Mouse (Mus musculus): ENCODE results near the gene Pim2. TPM values are rescaled to one million over a fixed set of nuclear protein-coding genes. Genes with fewer than 3 reads are reported as not detected.

The Pim2 gene
- total and polyA plus RNA-seq, 2 experiments from 2014 or later: 2.4 to 15.9 TPM

GRCm38 (mm10) chrX:7865786-7866185 is 12.3 kb upstream of the Pim2 start:
- Histone ChIP-seq H3K4me3 (ENCODE audit: low read depth, low read length) (no peak overlapping the region), H3K27me3 (ENCODE audit: control insufficient read depth, insufficient read depth, low read length) (no peaks in the 10 kb centered on the region), H3K4me1 (ENCODE audit: control insufficient read depth, insufficient read depth) (no peaks in the 10 kb centered on the region), H3K27ac (ENCODE audit: low read depth) (no peak overlapping the region), H3K36me3 (replicated peaks; ENCODE audit: control insufficient read depth, insufficient read depth, low read length) (peaks cover 12% of the 10 kb centered on the region), H3K9ac (replicated peaks; ENCODE audit: low read depth, low read length) (no peak overlapping the region), H3K9me3 (replicated peaks; ENCODE audit: control insufficient read depth, low read length) (no peaks in the 10 kb centered on the region), H3K4me2 (ENCODE audit: low read depth, low read length) (no peak overlapping the region)
- no peak for DNase-seq (ENCODE audit: low spot score)
- no peak for ATAC-seq (ENCODE audit: insufficient read depth, low read depth)
- WGBS: 68% methylated on average over 2 of the region's 2 CpGs
- TF ChIP-seq EP300 (IDR thresholded peaks at IDR 0.05; ENCODE audit: low read depth): no peak
- no peak for TF ChIP-seq CTCF (IDR thresholded peaks at IDR 0.05; ENCODE audit: low read depth)

- H3K4me1 ChIP-seq (ENCODE audit: control insufficient read depth, insufficient read depth): no peaks in the 10 kb centered on the region
- no peak overlapping the region for H3K4me2 ChIP-seq (ENCODE audit: low read depth, low read length)
- no peak for DNase-seq (ENCODE audit: low spot score)
- no peak overlapping the region for H3K9ac ChIP-seq (replicated peaks; ENCODE audit: low read depth, low read length)
- peaks cover 20% of the 10 kb centered on the region for H3K36me3 ChIP-seq (replicated peaks; ENCODE audit: control insufficient read depth, insufficient read depth, low read length)
- 93% methylated on average over 1 of the region's 1 CpGs for WGBS
- no peak for TF ChIP-seq EP300 (IDR thresholded peaks at IDR 0.05; ENCODE audit: low read depth)
- no peak for TF ChIP-seq CTCF (IDR thresholded peaks at IDR 0.05; ENCODE audit: low read depth)
- no peaks in the 10 kb centered on the region for H3K9me3 ChIP-seq (replicated peaks; ENCODE audit: control insufficient read depth, low read length)
- H3K27ac ChIP-seq (ENCODE audit: low read depth): no peak overlapping the region
- ATAC-seq (ENCODE audit: insufficient read depth, low read depth): no peak
- no peak overlapping the region for H3K4me3 ChIP-seq (ENCODE audit: low read depth, low read length)
- H3K27me3 ChIP-seq (ENCODE audit: control insufficient read depth, insufficient read depth, low read length): no peaks in the 10 kb centered on the region
These were observed 10.9 kb upstream of the Pim2 start for GRCm38 (mm10) chrX:7867141-7867540.

GRCm38 (mm10) chrX:7868506-7868905 is 9.6 kb upstream of the Pim2 start:
- TF ChIP-seq CTCF (IDR thresholded peaks at IDR 0.05; ENCODE audit: low read depth) (no peak), EP300 (IDR thresholded peaks at IDR 0.05; ENCODE audit: low read depth) (no peak)
- 54% methylated on average over 2 of the region's 2 CpGs for WGBS
- H3K9ac ChIP-seq (replicated peaks; ENCODE audit: low read depth, low read length): no peak overlapping the region

GRCm38 (mm10) chrX:7869826-7870225 is 8.2 kb upstream of the Pim2 start:
- H3K9ac ChIP-seq (replicated peaks; ENCODE audit: low read depth, low read length): no peak overlapping the region
- TF ChIP-seq CTCF (IDR thresholded peaks at IDR 0.05; ENCODE audit: low read depth) (no peak), EP300 (IDR thresholded peaks at IDR 0.05; ENCODE audit: low read depth) (no peak)
- no peak overlapping the region for H3K27ac ChIP-seq (ENCODE audit: low read depth)
- H3K4me2 ChIP-seq (ENCODE audit: low read depth, low read length): no peak overlapping the region
- peaks cover 33% of the 10 kb centered on the region for H3K36me3 ChIP-seq (replicated peaks; ENCODE audit: control insufficient read depth, insufficient read depth, low read length)
- WGBS: 52% methylated on average over 3 of the region's 3 CpGs
- H3K9me3 ChIP-seq (replicated peaks; ENCODE audit: control insufficient read depth, low read length): no peaks in the 10 kb centered on the region
- H3K4me3 ChIP-seq (ENCODE audit: low read depth, low read length): no peak overlapping the region
- no peak for DNase-seq (ENCODE audit: low spot score)
- no peak for ATAC-seq (ENCODE audit: insufficient read depth, low read depth)
- H3K27me3 ChIP-seq (ENCODE audit: control insufficient read depth, insufficient read depth, low read length): no peaks in the 10 kb centered on the region
- H3K4me1 ChIP-seq (ENCODE audit: control insufficient read depth, insufficient read depth): no peaks in the 10 kb centered on the region

More at GRCm38 (mm10) chrX:7868506-7868905, 9.6 kb upstream of the Pim2 start:
- H3K27ac ChIP-seq (ENCODE audit: low read depth): no peak overlapping the region
- no peaks in the 10 kb centered on the region for H3K9me3 ChIP-seq (replicated peaks; ENCODE audit: control insufficient read depth, low read length)
- peaks cover 21% of the 10 kb centered on the region for H3K36me3 ChIP-seq (replicated peaks; ENCODE audit: control insufficient read depth, insufficient read depth, low read length)
- H3K27me3 ChIP-seq (ENCODE audit: control insufficient read depth, insufficient read depth, low read length): no peaks in the 10 kb centered on the region
- ATAC-seq (ENCODE audit: insufficient read depth, low read depth) (no peak), DNase-seq (ENCODE audit: low spot score) (no peak)
- no peak overlapping the region for H3K4me2 ChIP-seq (ENCODE audit: low read depth, low read length)
- no peaks in the 10 kb centered on the region for H3K4me1 ChIP-seq (ENCODE audit: control insufficient read depth, insufficient read depth)
- no peak overlapping the region for H3K4me3 ChIP-seq (ENCODE audit: low read depth, low read length)

GRCm38 (mm10) chrX:7878495-7878894 is 433 bp downstream of the Pim2 start:
- 14% methylated on average over 21 of the region's 21 CpGs for WGBS
- Histone ChIP-seq H3K27ac (ENCODE audit: low read depth) (no peak overlapping the region), H3K9me3 (replicated peaks; ENCODE audit: control insufficient read depth, low read length) (no peaks in the 10 kb centered on the region), H3K27me3 (ENCODE audit: control insufficient read depth, insufficient read depth, low read length) (no peaks in the 10 kb centered on the region), H3K4me3 (ENCODE audit: low read depth, low read length) (peak overlapping the region; percentile 50), H3K9ac (replicated peaks; ENCODE audit: low read depth, low read length) (peak overlapping the region; percentile 33), H3K4me2 (ENCODE audit: low read depth, low read length) (peak overlapping the region; percentile 85), H3K36me3 (replicated peaks; ENCODE audit: control insufficient read depth, insufficient read depth, low read length) (peaks cover 11% of the 10 kb centered on the region; the same call in 1 of the 2 replicates), H3K4me1 (ENCODE audit: control insufficient read depth, insufficient read depth) (0 out of 2 replicates have a peak, but pooled peaks cover 5% of the 10 kb centered on the region)
- ATAC-seq (ENCODE audit: insufficient read depth, low read depth) (peak; percentile 6; the same call in 1 of the 2 replicates), DNase-seq (ENCODE audit: low spot score) (no peak)
- TF ChIP-seq EP300 (IDR thresholded peaks at IDR 0.05; ENCODE audit: low read depth): no peak
- no peak for TF ChIP-seq CTCF (IDR thresholded peaks at IDR 0.05; ENCODE audit: low read depth)

- Histone ChIP-seq H3K4me1 (ENCODE audit: control insufficient read depth, insufficient read depth) (0 out of 2 replicates have a peak, but pooled peaks cover 5% of the 10 kb centered on the region), H3K27me3 (ENCODE audit: control insufficient read depth, insufficient read depth, low read length) (no peaks in the 10 kb centered on the region), H3K9ac (replicated peaks; ENCODE audit: low read depth, low read length) (no peak overlapping the region), H3K36me3 (replicated peaks; ENCODE audit: control insufficient read depth, insufficient read depth, low read length) (no peaks in the 10 kb centered on the region), H3K4me3 (ENCODE audit: low read depth, low read length) (no peak overlapping the region), H3K9me3 (replicated peaks; ENCODE audit: control insufficient read depth, low read length) (no peaks in the 10 kb centered on the region), H3K27ac (ENCODE audit: low read depth) (no peak overlapping the region), H3K4me2 (ENCODE audit: low read depth, low read length) (peak overlapping the region; percentile 44)
- ATAC-seq (ENCODE audit: insufficient read depth, low read depth) (no peak), DNase-seq (ENCODE audit: low spot score) (peak; percentile 62)
- WGBS: 11% methylated on average over 11 of the region's 11 CpGs
- TF ChIP-seq EP300 (IDR thresholded peaks at IDR 0.05; ENCODE audit: low read depth) (no peak), CTCF (IDR thresholded peaks at IDR 0.05; ENCODE audit: low read depth) (peak; percentile 52)
These were observed 1.8 kb downstream of the Pim2 start for GRCm38 (mm10) chrX:7879819-7880218.

All from heart, postnatal 0 days (tissue).